Mouse (Mus musculus): ENCODE results near the gene 1110002E22Rik. TPM values are rescaled to one million over a fixed set of nuclear protein-coding genes. Genes with fewer than 3 reads are reported as not detected.

Gene 1110002E22Rik
- polyA plus RNA-seq, 1 experiment from 2014 or later, result 18.7 TPM

GRCm38 (mm10) chr3:138058226-138058625, 6.6 kb upstream of the 1110002E22Rik start:
- Histone ChIP-seq H3K9me3 (replicated peaks; ENCODE audit: control insufficient read depth, low read length) (no peaks in the 10 kb centered on the region), H3K27me3 (ENCODE audit: control insufficient read depth, insufficient read depth, low read length) (no peaks in the 10 kb centered on the region), H3K4me2 (ENCODE audit: low read depth, low read length) (no peak overlapping the region), H3K4me3 (ENCODE audit: low read length) (no peak overlapping the region), H3K27ac (ENCODE audit: low read length) (no peak overlapping the region), H3K4me1 (ENCODE audit: control insufficient read depth, insufficient read depth, low read length) (peaks cover 28% of the 10 kb centered on the region), H3K36me3 (ENCODE audit: control insufficient read depth, insufficient read depth) (no peaks in the 10 kb centered on the region), H3K9ac (ENCODE audit: low read length) (no peak overlapping the region)
- no peak for ATAC-seq (replicated peaks; ENCODE audit: extremely low read depth, insufficient read depth, low FRiP score)
- whole genome bisulfite sequencing, result 67% methylated on average over 4 of the region's 4 CpGs

GRCm38 (mm10) chr3:138060429-138060828, 4.4 kb upstream of the 1110002E22Rik start:
- Histone ChIP-seq H3K9me3 (replicated peaks; ENCODE audit: control insufficient read depth, low read length) (no peaks in the 10 kb centered on the region), H3K27me3 (ENCODE audit: control insufficient read depth, insufficient read depth, low read length) (no peaks in the 10 kb centered on the region), H3K27ac (ENCODE audit: low read length) (peak overlapping the region; percentile 76), H3K36me3 (ENCODE audit: control insufficient read depth, insufficient read depth) (no peaks in the 10 kb centered on the region), H3K4me1 (ENCODE audit: control insufficient read depth, insufficient read depth, low read length) (peaks cover 38% of the 10 kb centered on the region), H3K9ac (ENCODE audit: low read length) (no peak overlapping the region), H3K4me3 (ENCODE audit: low read length) (no peak overlapping the region), H3K4me2 (ENCODE audit: low read depth, low read length) (no peak overlapping the region)
- WGBS, result 47% methylated on average over 7 of the region's 7 CpGs
- ATAC-seq (replicated peaks; ENCODE audit: extremely low read depth, insufficient read depth, low FRiP score), result peak; percentile 47; the same call in 1 of the 2 replicates

GRCm38 (mm10) chr3:138061205-138061911, 3.5 kb upstream of the 1110002E22Rik start:
- Histone ChIP-seq H3K4me2 (ENCODE audit: low read depth, low read length) (no peak overlapping the region), H3K4me3 (ENCODE audit: low read length) (no peak overlapping the region), H3K9me3 (replicated peaks; ENCODE audit: control insufficient read depth, low read length) (no peaks in the 10 kb centered on the region), H3K36me3 (ENCODE audit: control insufficient read depth, insufficient read depth) (no peaks in the 10 kb centered on the region), H3K27me3 (ENCODE audit: control insufficient read depth, insufficient read depth, low read length) (no peaks in the 10 kb centered on the region), H3K27ac (ENCODE audit: low read length) (no peak overlapping the region), H3K4me1 (ENCODE audit: control insufficient read depth, insufficient read depth, low read length) (peaks cover 38% of the 10 kb centered on the region), H3K9ac (ENCODE audit: low read length) (no peak overlapping the region)
- WGBS, result 72% methylated on average over 9 of the region's 9 CpGs
- ATAC-seq (replicated peaks; ENCODE audit: extremely low read depth, insufficient read depth, low FRiP score), result no peak

- WGBS, result 68% methylated on average over 4 of the region's 4 CpGs
- H3K4me3 ChIP-seq (ENCODE audit: low read length), result no peak overlapping the region
- no peaks in the 10 kb centered on the region for H3K27me3 ChIP-seq (ENCODE audit: control insufficient read depth, insufficient read depth, low read length)
- no peak overlapping the region for H3K9ac ChIP-seq (ENCODE audit: low read length)
- no peak overlapping the region for H3K4me2 ChIP-seq (ENCODE audit: low read depth, low read length)
- H3K4me1 ChIP-seq (ENCODE audit: control insufficient read depth, insufficient read depth, low read length), result peaks cover 31% of the 10 kb centered on the region
- no peak for ATAC-seq (replicated peaks; ENCODE audit: extremely low read depth, insufficient read depth, low FRiP score)
- no peaks in the 10 kb centered on the region for H3K9me3 ChIP-seq (replicated peaks; ENCODE audit: control insufficient read depth, low read length)
- H3K27ac ChIP-seq (ENCODE audit: low read length), result peak overlapping the region; percentile 92
- no peaks in the 10 kb centered on the region for H3K36me3 ChIP-seq (ENCODE audit: control insufficient read depth, insufficient read depth)
Observed at GRCm38 (mm10) chr3:138062673-138063072, 2.2 kb upstream of the 1110002E22Rik start.

- peak; percentile 60 for ATAC-seq (replicated peaks; ENCODE audit: extremely low read depth, insufficient read depth, low FRiP score)
- Histone ChIP-seq H3K9ac (ENCODE audit: low read length) (peak overlapping the region; percentile 86), H3K4me1 (ENCODE audit: control insufficient read depth, insufficient read depth, low read length) (peaks cover 31% of the 10 kb centered on the region), H3K36me3 (ENCODE audit: control insufficient read depth, insufficient read depth) (no peaks in the 10 kb centered on the region), H3K4me2 (ENCODE audit: low read depth, low read length) (peak overlapping the region; percentile 40), H3K9me3 (replicated peaks; ENCODE audit: control insufficient read depth, low read length) (no peaks in the 10 kb centered on the region), H3K27me3 (ENCODE audit: control insufficient read depth, insufficient read depth, low read length) (no peaks in the 10 kb centered on the region), H3K27ac (ENCODE audit: low read length) (peak overlapping the region; percentile 92), H3K4me3 (ENCODE audit: low read length) (no peak overlapping the region)
- WGBS, result 31% methylated on average over 14 of the region's 14 CpGs
Observed at GRCm38 (mm10) chr3:138063731-138064329, 1.0 kb upstream of the 1110002E22Rik start.

- peak overlapping the region; percentile 86 for H3K9ac ChIP-seq (ENCODE audit: low read length)
- H3K36me3 ChIP-seq (ENCODE audit: control insufficient read depth, insufficient read depth), result no peaks in the 10 kb centered on the region
- peak overlapping the region; percentile 54 for H3K4me3 ChIP-seq (ENCODE audit: low read length)
- no peaks in the 10 kb centered on the region for H3K27me3 ChIP-seq (ENCODE audit: control insufficient read depth, insufficient read depth, low read length)
- 62% methylated on average over 16 of the region's 16 CpGs for WGBS
- H3K4me2 ChIP-seq (ENCODE audit: low read depth, low read length), result peak overlapping the region; percentile 71
- no peak for ATAC-seq (replicated peaks; ENCODE audit: extremely low read depth, insufficient read depth, low FRiP score)
- peak overlapping the region; percentile 98 for H3K27ac ChIP-seq (ENCODE audit: low read length)
- H3K4me1 ChIP-seq (ENCODE audit: control insufficient read depth, insufficient read depth, low read length), result peaks cover 22% of the 10 kb centered on the region
- H3K9me3 ChIP-seq (replicated peaks; ENCODE audit: control insufficient read depth, low read length), result no peaks in the 10 kb centered on the region
Observed at GRCm38 (mm10) chr3:138065930-138066329, 1.1 kb downstream of the 1110002E22Rik start.

- Histone ChIP-seq H3K4me1 (ENCODE audit: control insufficient read depth, insufficient read depth, low read length) (peaks cover 22% of the 10 kb centered on the region), H3K4me2 (ENCODE audit: low read depth, low read length) (peak overlapping the region; percentile 71), H3K4me3 (ENCODE audit: low read length) (peak overlapping the region; percentile 54), H3K27ac (ENCODE audit: low read length) (peak overlapping the region; percentile 98), H3K9ac (ENCODE audit: low read length) (peak overlapping the region; percentile 86), H3K36me3 (ENCODE audit: control insufficient read depth, insufficient read depth) (no peaks in the 10 kb centered on the region), H3K27me3 (ENCODE audit: control insufficient read depth, insufficient read depth, low read length) (no peaks in the 10 kb centered on the region), H3K9me3 (replicated peaks; ENCODE audit: control insufficient read depth, low read length) (no peaks in the 10 kb centered on the region)
- WGBS, result 61% methylated on average over 20 of the region's 20 CpGs
- no peak; the same call in 1 of the 2 replicates for ATAC-seq (replicated peaks; ENCODE audit: extremely low read depth, insufficient read depth, low FRiP score)
Observed at GRCm38 (mm10) chr3:138066348-138066856, 1.6 kb downstream of the 1110002E22Rik start.

- peaks cover 22% of the 10 kb centered on the region for H3K4me1 ChIP-seq (ENCODE audit: control insufficient read depth, insufficient read depth, low read length)
- peak within 1 kb of the TSS; percentile 98 for H3K27ac ChIP-seq (ENCODE audit: low read length)
- peak within 1 kb of the TSS; percentile 54 for H3K4me3 ChIP-seq (ENCODE audit: low read length)
Observed at GRCm38 (mm10) chr3:138067288-138067687, 2.4 kb downstream of the 1110002E22Rik start, which contains the start of gene Gm5105. TSS of gene Gm5105 (minus strand) at chr3:138067388.

GRCm38 (mm10) chr3:138068103-138068502, 3.3 kb downstream of the 1110002E22Rik start:
- no peaks in the 10 kb centered on the region for H3K36me3 ChIP-seq (ENCODE audit: control insufficient read depth, insufficient read depth)
- WGBS, result 74% methylated on average over 12 of the region's 12 CpGs
- H3K27me3 ChIP-seq (ENCODE audit: control insufficient read depth, insufficient read depth, low read length), result no peaks in the 10 kb centered on the region
- H3K4me1 ChIP-seq (ENCODE audit: control insufficient read depth, insufficient read depth, low read length), result peaks cover 23% of the 10 kb centered on the region
- ATAC-seq (replicated peaks; ENCODE audit: extremely low read depth, insufficient read depth, low FRiP score), result no peak
- peak overlapping the region; percentile 54 for H3K4me3 ChIP-seq (ENCODE audit: low read length)
- peak overlapping the region; percentile 98 for H3K27ac ChIP-seq (ENCODE audit: low read length)
- H3K9ac ChIP-seq (ENCODE audit: low read length), result peak overlapping the region; percentile 86
- H3K4me2 ChIP-seq (ENCODE audit: low read depth, low read length), result peak overlapping the region; percentile 71
- no peaks in the 10 kb centered on the region for H3K9me3 ChIP-seq (replicated peaks; ENCODE audit: control insufficient read depth, low read length)

More at GRCm38 (mm10) chr3:138067288-138067687, 2.4 kb downstream of the 1110002E22Rik start, which contains the start of gene Gm5105:
- Histone ChIP-seq H3K4me2 (ENCODE audit: low read depth, low read length) (peak within 1 kb of the TSS; percentile 71), H3K9me3 (replicated peaks; ENCODE audit: control insufficient read depth, low read length) (no peaks in the 10 kb centered on the region), H3K9ac (ENCODE audit: low read length) (peak within 1 kb of the TSS; percentile 86), H3K36me3 (ENCODE audit: control insufficient read depth, insufficient read depth) (no peaks in the 10 kb centered on the region), H3K27me3 (ENCODE audit: control insufficient read depth, insufficient read depth, low read length) (no peaks in the 10 kb centered on the region)
- no peak for ATAC-seq (replicated peaks; ENCODE audit: extremely low read depth, insufficient read depth, low FRiP score)
- 86% methylated on average over 12 of the region's 12 CpGs for WGBS

Measured in heart, embryonic 16.5 days (tissue).